Mouse (Mus musculus): ENCODE data around the gene Slc41a2. TPM values are rescaled to one million over a fixed set of nuclear protein-coding genes. Genes with fewer than 3 reads are reported as not detected.
"Not testable (repeated sequence)": the region's sequence is repeated elsewhere in the genome, so short reads cannot be mapped to it uniquely, and the experiment has no call there.

Slc41a2 gene
- total and polyA plus RNA-seq, 3 experiments = 0.17 TPM; not detected in 2

DNA sequence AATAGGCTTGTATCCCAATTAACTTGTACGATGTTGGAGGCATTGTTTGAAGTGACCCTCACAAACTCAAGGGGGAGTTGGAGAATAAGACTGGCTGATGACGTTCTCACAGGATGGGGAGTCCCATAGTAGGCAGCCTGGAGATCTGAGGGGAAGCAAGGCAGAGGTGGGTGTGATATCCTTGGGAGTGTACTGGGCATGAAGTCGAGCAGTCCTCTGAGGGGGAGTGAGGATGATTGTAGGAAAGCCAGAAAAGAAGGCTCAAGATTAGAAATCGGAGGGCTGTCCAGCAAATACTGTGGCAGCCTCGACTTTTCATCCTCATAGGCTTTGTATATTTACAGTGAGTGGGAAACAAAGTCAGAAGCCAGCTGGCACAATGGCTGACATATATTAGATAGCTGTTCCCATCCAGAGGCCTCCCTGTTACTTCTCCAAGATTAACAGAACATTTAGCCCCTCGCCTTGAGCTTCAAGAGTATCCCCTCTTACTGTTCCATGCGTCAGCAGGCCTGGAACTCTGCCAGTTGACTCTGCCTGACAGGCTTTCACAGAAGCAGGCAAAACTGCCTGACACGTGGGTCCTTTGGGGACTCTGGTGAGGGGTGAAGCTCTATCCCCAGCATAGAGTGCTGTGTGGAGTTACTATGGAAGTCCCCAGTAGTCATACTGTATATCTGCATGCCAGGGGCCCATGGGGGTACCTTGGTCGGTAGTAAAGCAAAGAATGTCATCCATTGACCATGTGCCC, 40.6 kb upstream of the Slc41a2 start:
- dilution Hi-C loops (cut with MboI; ENCODE audit: extremely low pct_ligation_motif_present, extremely low pct_unique_long_range_greater_than_20kb, low sequenced_read_pairs) = no loop called here
- Histone ChIP-seq H3K36me3 (replicated peaks in 1 of 2; ENCODE audit: control insufficient read depth in 1 of 2, insufficient read depth in 1 of 2, low read length in 1 of 2) (peaks cover 36 to 77% of the 10 kb centered on the region in 2 experiments), H3K27ac (ENCODE audit: insufficient read depth, low read depth) (no peak overlapping the region)

DNA sequence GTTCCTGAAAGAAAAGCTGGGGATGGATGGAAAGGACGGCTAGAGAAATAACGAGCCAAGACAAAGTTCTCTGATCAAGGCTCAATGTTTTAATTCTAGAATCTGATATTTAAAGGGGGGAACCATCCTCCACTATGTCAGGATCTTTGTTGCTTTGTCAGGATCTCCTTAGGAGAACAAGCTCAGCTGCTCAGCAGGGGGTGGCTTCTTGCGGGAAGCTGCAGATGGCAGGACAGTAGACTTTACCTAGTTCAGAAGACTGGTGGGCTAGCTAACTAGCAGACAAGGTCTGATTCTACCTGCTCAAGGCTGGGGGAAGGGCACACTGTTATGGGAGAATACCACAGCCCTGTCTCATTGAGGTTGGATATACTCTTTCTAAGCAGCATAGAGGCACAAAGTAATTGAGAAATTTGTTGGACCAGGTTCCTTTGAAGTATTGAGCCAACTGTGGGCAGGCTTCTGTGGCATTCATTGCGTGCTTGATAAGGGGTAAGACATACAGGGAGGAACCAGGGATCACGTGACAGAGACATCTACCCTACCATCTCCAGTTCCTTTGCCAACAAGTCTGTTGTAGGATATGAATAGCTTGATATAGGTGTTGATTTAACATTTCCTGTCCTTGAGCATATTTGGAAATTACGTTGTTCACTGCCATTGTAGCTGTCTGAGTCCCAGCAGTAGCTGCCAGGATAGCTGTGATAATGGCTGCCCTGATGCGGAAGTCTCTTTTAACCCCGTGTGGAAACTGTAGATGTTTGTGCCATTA, 39.4 kb upstream of the Slc41a2 start:
- peaks cover 32% of the 10 kb centered on the region for H3K9me3 ChIP-seq (replicated peaks; ENCODE audit: low read length)
- no peaks in the 10 kb centered on the region for H3K79me2 ChIP-seq (replicated peaks; ENCODE audit: control insufficient read depth, extremely low read depth, insufficient read depth, poor library complexity, severe bottlenecking)
- H3K36me3 ChIP-seq (replicated peaks in 1 of 2; ENCODE audit: control insufficient read depth in 1 of 2, insufficient read depth in 1 of 2, low read length in 1 of 2) = peaks cover 38 to 84% of the 10 kb centered on the region in 2 experiments
- no peak overlapping the region for H3K4me2 ChIP-seq (ENCODE audit: insufficient read depth, low read depth, poor library complexity, severe bottlenecking)
- TF ChIP-seq ZMIZ1 (IDR thresholded peaks at IDR 0.05; ENCODE audit: low read depth, low read length) (no peak), MAX (IDR thresholded peaks at IDR 0.05; ENCODE audit: low read length) (no peak), RAD21 (IDR thresholded peaks at IDR 0.05; ENCODE audit: low read depth, low read length) (no peak), NRF1 (IDR thresholded peaks at IDR 0.05; ENCODE audit: low read depth, low read length) (no peak), MAFK (IDR thresholded peaks at IDR 0.05; ENCODE audit: insufficient replicate concordance, low read length) (no peak), ETS1 (conservative IDR thresholded peaks at IDR 0.05; ENCODE audit: low read depth, low read length) (no peak), KAT2A (IDR thresholded peaks at IDR 0.05; ENCODE audit: insufficient replicate concordance, low read length) (no peak), JUND (conservative IDR thresholded peaks at IDR 0.05; ENCODE audit: low read depth, low read length) (no peak), CHD1 (IDR thresholded peaks at IDR 0.05; ENCODE audit: low read depth, low read length) (no peak), MEF2A (IDR thresholded peaks at IDR 0.05; ENCODE audit: borderline replicate concordance, low read depth, low read length) (no peak)
- peaks cover 4 to 27% of the 10 kb centered on the region in 2 experiments; a peak in 3 of 4 replicates for H3K4me1 ChIP-seq (ENCODE audit: control insufficient read depth in 1 of 2, insufficient read depth in 2 of 2)
- no peaks in the 10 kb centered on the region for H3K27me3 ChIP-seq (replicated peaks)
- no peak overlapping the region for H3K27ac ChIP-seq (ENCODE audit: insufficient read depth, low read depth)
- H3K9ac ChIP-seq (ENCODE audit: insufficient read depth, low read depth) = no peak overlapping the region
- no peak for DNase-seq (ENCODE audit: extremely low read depth)
- in situ Hi-C loops (cut with MboI; ENCODE audit: low pct_ligation_motif_present, low pct_unique_long_range_greater_than_20kb, low sequenced_read_pairs) (no loop called here), dilution Hi-C loops (cut with MboI; ENCODE audit: extremely low pct_ligation_motif_present, extremely low pct_unique_long_range_greater_than_20kb, low sequenced_read_pairs) (no loop called here)
- no peak overlapping the region for H3K4me3 ChIP-seq (replicated peaks in 1 of 3; ENCODE audit: low read depth in 2 of 3, low read length in 2 of 3, poor library complexity in 1 of 3)

More for the DNA sequence above, 40.6 kb upstream of the Slc41a2 start:
- TF ChIP-seq MAZ (IDR thresholded peaks at IDR 0.05; ENCODE audit: low read depth, low read length) = no peak
- no peak for TF ChIP-seq ZC3H11A (IDR thresholded peaks at IDR 0.05; ENCODE audit: low read depth, low read length)
- TF ChIP-seq MXI1 (IDR thresholded peaks at IDR 0.05; ENCODE audit: low read depth, low read length) = no peak
- no peak for TF ChIP-seq MYC (IDR thresholded peaks at IDR 0.05; ENCODE audit: low read depth, low read length)
- TF ChIP-seq ETS1 (conservative IDR thresholded peaks at IDR 0.05; ENCODE audit: low read depth, low read length) = no peak
- TF ChIP-seq TBP (conservative IDR thresholded peaks at IDR 0.05; ENCODE audit: low read depth, low read length) = no peak
- TF ChIP-seq EP300 (IDR thresholded peaks at IDR 0.05; ENCODE audit: low read length) = no peak
- no peak for TF ChIP-seq ZNF384 (IDR thresholded peaks at IDR 0.05; ENCODE audit: low read depth, low read length)
- TF ChIP-seq CHD2 (IDR thresholded peaks at IDR 0.05; ENCODE audit: low read length) = no peak
- no peak for TF ChIP-seq NRF1 (IDR thresholded peaks at IDR 0.05; ENCODE audit: low read depth, low read length)
- TF ChIP-seq HCFC1 (IDR thresholded peaks at IDR 0.05; ENCODE audit: low read depth, low read length) = no peak
- TF ChIP-seq POLR2AphosphoS2 (IDR thresholded peaks at IDR 0.05; ENCODE audit: low read depth, low read length) = no peak
- no peak for TF ChIP-seq RCOR1 (conservative IDR thresholded peaks at IDR 0.05; ENCODE audit: low read depth, low read length)
- no peak for TF ChIP-seq MAX (IDR thresholded peaks at IDR 0.05; ENCODE audit: low read length)
- TF ChIP-seq ELF1 (IDR thresholded peaks at IDR 0.05; ENCODE audit: low read depth, low read length) = no peak
- no peak for TF ChIP-seq MAFK (IDR thresholded peaks at IDR 0.05; ENCODE audit: insufficient replicate concordance, low read length)
- no peak for TF ChIP-seq NELFE (IDR thresholded peaks at IDR 0.05; ENCODE audit: low read depth, low read length)
- Histone ChIP-seq H3K27me3 (replicated peaks) (no peaks in the 10 kb centered on the region), H3K4me1 (ENCODE audit: control insufficient read depth in 1 of 2, insufficient read depth in 2 of 2) (peaks cover 4 to 39% of the 10 kb centered on the region in 2 experiments; a peak in 3 of 4 replicates), H3K9ac (ENCODE audit: insufficient read depth, low read depth) (no peak overlapping the region), H3K4me2 (ENCODE audit: insufficient read depth, low read depth, poor library complexity, severe bottlenecking) (no peak overlapping the region), H3K9me3 (replicated peaks; ENCODE audit: low read length) (peaks cover 33% of the 10 kb centered on the region), H3K4me3 (replicated peaks in 1 of 3; ENCODE audit: low read depth in 2 of 3, low read length in 2 of 3, poor library complexity in 1 of 3) (no peak overlapping the region), H3K79me2 (replicated peaks; ENCODE audit: control insufficient read depth, extremely low read depth, insufficient read depth, poor library complexity, severe bottlenecking) (no peaks in the 10 kb centered on the region)
- DNase-seq (ENCODE audit: extremely low read depth) = no peak
- in situ Hi-C loops (cut with MboI; ENCODE audit: low pct_ligation_motif_present, low pct_unique_long_range_greater_than_20kb, low sequenced_read_pairs) = no loop called here

DNA sequence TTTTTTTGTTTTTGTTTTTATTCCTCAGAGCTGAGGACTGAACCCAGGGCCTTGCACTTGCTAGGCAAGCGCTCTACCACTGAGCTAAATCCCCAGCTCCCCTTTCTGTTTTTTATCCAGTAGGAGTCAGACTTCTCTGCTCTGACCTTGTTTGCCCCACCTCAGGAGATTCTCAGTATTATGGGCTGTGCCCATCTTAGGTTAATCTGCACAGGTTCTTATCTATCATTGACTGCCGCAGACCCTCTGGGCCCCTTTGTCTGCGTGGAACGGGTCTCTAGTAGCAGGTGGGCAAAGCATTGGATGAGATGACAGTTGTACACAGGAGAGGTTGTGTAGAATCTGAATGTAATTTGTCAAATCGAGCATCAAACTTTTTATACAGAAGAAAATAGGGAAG, 37.8 kb upstream of the Slc41a2 start:
- H3K4me2 ChIP-seq (ENCODE audit: insufficient read depth, low read depth, poor library complexity, severe bottlenecking); H3K9ac ChIP-seq (ENCODE audit: insufficient read depth, low read depth); H3K27ac ChIP-seq (ENCODE audit: insufficient read depth, low read depth); H3K27me3 ChIP-seq (replicated peaks); H3K4me3 ChIP-seq (replicated peaks in 1 of 3; ENCODE audit: low read depth in 2 of 3, low read length in 2 of 3, poor library complexity in 1 of 3); H3K79me2 ChIP-seq (replicated peaks; ENCODE audit: control insufficient read depth, extremely low read depth, insufficient read depth, poor library complexity, severe bottlenecking); dilution Hi-C loops (cut with MboI; ENCODE audit: extremely low pct_ligation_motif_present, extremely low pct_unique_long_range_greater_than_20kb, low sequenced_read_pairs); DNase-seq (ENCODE audit: extremely low read depth); in situ Hi-C loops (cut with MboI; ENCODE audit: low pct_ligation_motif_present, low pct_unique_long_range_greater_than_20kb, low sequenced_read_pairs): not testable (repeated sequence)
- Histone ChIP-seq H3K9me3 (replicated peaks; ENCODE audit: low read length) (peaks cover 21% of the 10 kb centered on the region), H3K36me3 (replicated peaks in 1 of 2; ENCODE audit: control insufficient read depth in 1 of 2, insufficient read depth in 1 of 2, low read length in 1 of 2) (peaks cover 49 to 90% of the 10 kb centered on the region in 2 experiments), H3K4me1 (ENCODE audit: control insufficient read depth in 1 of 2, insufficient read depth in 2 of 2) (peaks cover 4 to 26% of the 10 kb centered on the region in 2 experiments; a peak in 3 of 4 replicates)

Data from CH12.LX (cell line).